Mouse (Mus musculus) midbrain, embryonic 14.5 days (tissue): Measurements from ENCODE around the gene Ttc36. TPM values are rescaled to one million over a fixed set of nuclear protein-coding genes. Genes with fewer than 3 reads are reported as not detected.

Source experiments
- ATAC-seq: fragments of 200-750 bp; cut with Nextera tagmentation; 2 replicates; pipeline ENCODE4 v1.8.0; 2017; ENCODE audit warnings: moderate number of reproducible peaks, moderate library complexity; ENCODE audit not compliant: low FRiP score, low TSS enrichment
- DNase-seq: peaks from one replicate; pipeline ENCODE4 v3.0.0-alpha.2; 2015
- H3K27ac ChIP-seq: fragments of 300-500 bp; sonication (generic); replicated peaks from 2 replicates; pipeline ENCODE4 v1.5.1; 2014; ENCODE audit warnings: mild to moderate bottlenecking, low read depth, low read length, moderate library complexity
- H3K27me3 ChIP-seq: fragments of 300-500 bp; sonication (generic); 2 replicates; pipeline ENCODE4 v1.6.1; 2014; ENCODE audit warnings: low read length, control low read depth, mixed read lengths; ENCODE audit not compliant: control insufficient read depth, insufficient read depth
- H3K36me3 ChIP-seq: fragments of 300-500 bp; sonication (generic); 2 replicates; pipeline ENCODE4 v1.6.1; 2014; ENCODE audit warnings: low read length, control low read depth; ENCODE audit not compliant: control insufficient read depth, insufficient read depth
- H3K4me1 ChIP-seq: fragments of 300-500 bp; sonication (generic); 2 replicates; pipeline ENCODE4 v1.6.1; 2014; ENCODE audit warnings: mild to moderate bottlenecking, antibody characterized with exemption, low read length, control low read depth; ENCODE audit not compliant: control insufficient read depth, insufficient read depth
- H3K4me2 ChIP-seq: fragments of 300-500 bp; sonication (generic); 2 replicates; pipeline ENCODE4 v1.6.1; 2014; ENCODE audit warnings: mild to moderate bottlenecking, low read length, moderate library complexity
- H3K4me3 ChIP-seq: fragments of 300-500 bp; sonication (generic); replicated peaks from 2 replicates; pipeline ENCODE4 v1.5.1; 2014; ENCODE audit warnings: low read depth, low read length
- H3K9ac ChIP-seq: fragments of 300-500 bp; sonication (generic); replicated peaks from 2 replicates; pipeline ENCODE4 v1.6.1; 2014; ENCODE audit warnings: mild to moderate bottlenecking, low read length, moderate library complexity
- H3K9me3 ChIP-seq: fragments of 300-500 bp; sonication (generic); 2 replicates; pipeline ENCODE4 v1.6.1; 2016; ENCODE audit warnings: low read length, control low read depth, mixed read lengths; ENCODE audit not compliant: control insufficient read depth
- WGBS: fragments of 180-500 bp; shearing (Covaris S2); extraction: QIAGEN DNeasy Blood & Tissue Kit; methylation state at CpG from one replicate; pipeline ENCODE4 v1.1.7; 2014; 5-methylcytosine and 5-hydroxymethylcytosine counted together
- polyA plus RNA-seq: library from polyadenylated mRNA; unstranded; fragments of >200 nt; fragmentation: Nextera tagmentation; extraction: Ambion mirVana; gene quantifications from 2 replicates; pipeline ENCODE4 v1.2.1, GENCODE M21; 2014

Gene Ttc36
- polyA plus RNA-seq, 1 experiment from 2014 or later, result 0.41 TPM

DNA sequence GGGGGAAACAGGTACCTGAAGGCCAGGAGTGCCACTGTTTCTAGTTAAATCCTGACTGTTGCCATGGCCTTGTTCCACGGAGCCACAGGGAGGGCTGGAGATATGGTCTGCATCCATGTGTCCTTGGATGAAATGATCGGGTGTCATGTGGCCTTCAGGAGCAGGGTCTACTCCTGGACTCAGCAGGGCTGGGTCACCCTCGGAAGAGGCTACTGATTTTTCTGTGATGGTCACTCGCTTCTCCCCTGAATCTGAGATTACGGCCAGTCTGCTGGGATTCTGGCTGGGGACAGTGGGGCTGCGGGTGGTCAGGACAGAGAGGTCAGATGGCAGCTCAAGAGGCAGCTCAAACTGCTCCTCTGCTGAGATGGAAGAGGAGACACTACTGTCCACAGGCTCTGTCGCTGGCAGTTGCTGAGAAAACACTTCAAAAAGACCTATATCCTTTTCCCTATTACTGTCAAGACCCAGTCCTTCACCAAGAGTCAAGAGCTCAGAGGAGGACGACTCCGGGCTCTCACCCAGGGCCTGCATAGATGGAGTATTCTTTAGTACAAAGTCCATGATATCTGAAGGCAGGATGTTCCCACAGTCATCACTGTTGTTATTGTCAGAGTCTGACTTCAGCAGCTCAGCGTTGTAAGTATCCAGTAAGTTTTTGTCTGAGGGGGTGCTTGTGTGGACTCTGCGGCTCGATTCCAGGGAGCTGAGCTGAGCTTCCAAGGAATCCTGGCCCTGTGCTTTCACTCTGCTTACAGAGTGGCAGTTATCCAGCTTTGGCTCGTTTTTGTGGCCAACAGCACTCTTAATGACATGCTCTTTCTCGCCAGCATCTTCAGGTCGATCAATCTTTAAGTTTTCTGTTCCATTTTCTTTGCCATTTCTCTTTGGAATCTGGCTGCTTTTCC is 17.3 kb upstream of the Ttc36 start:
- no peaks in the 10 kb centered on the region for H3K27me3 ChIP-seq
- H3K27ac ChIP-seq, result no peak overlapping the region
- H3K4me3 ChIP-seq, result no peak overlapping the region
- H3K4me1 ChIP-seq, result no peaks in the 10 kb centered on the region
- no peak overlapping the region for H3K9ac ChIP-seq
- H3K9me3 ChIP-seq, result no peaks in the 10 kb centered on the region
- WGBS, result 92% methylated on average over 15 of the region's 15 CpGs
- ATAC-seq, result no peak
- H3K36me3 ChIP-seq, result peaks cover 100% of the 10 kb centered on the region
- DNase-seq, result no peak
- H3K4me2 ChIP-seq, result no peak overlapping the region

GRCm38 (mm10) chr9:44817522-44817921 is 14.7 kb upstream of the Ttc36 start:
- no peak overlapping the region for H3K4me3 ChIP-seq
- H3K27ac ChIP-seq, result no peak overlapping the region
- H3K4me1 ChIP-seq, result no peaks in the 10 kb centered on the region
- H3K4me2 ChIP-seq, result no peak overlapping the region
- no peaks in the 10 kb centered on the region for H3K27me3 ChIP-seq
- no peak overlapping the region for H3K9ac ChIP-seq
- H3K36me3 ChIP-seq, result peaks cover 100% of the 10 kb centered on the region
- DNase-seq, result no peak
- 90% methylated on average over 5 of the region's 5 CpGs for WGBS
- ATAC-seq, result no peak
- no peaks in the 10 kb centered on the region for H3K9me3 ChIP-seq

DNA sequence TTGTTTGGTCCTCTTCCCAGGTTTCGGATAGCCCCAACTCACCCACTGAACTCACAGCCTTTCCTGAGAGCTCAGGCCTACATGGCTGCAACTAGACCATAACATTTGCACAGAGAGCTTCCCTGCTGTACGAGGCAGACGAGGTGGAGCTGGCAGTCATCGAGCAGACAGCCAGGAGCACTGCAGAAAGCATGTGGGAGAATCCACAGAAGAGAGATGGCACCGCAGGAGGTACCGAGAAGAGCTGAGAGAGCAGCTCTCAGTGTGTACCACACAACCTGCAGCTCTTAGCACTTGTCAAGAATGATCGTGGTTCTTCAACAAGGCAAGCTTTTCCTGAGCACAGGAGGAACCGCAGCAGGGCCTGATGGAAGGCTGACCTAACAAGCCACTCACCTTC is 11.3 kb upstream of the Ttc36 start:
- H3K9ac ChIP-seq, result no peak overlapping the region
- no peak for ATAC-seq
- no peak overlapping the region for H3K4me3 ChIP-seq
- no peaks in the 10 kb centered on the region for H3K27me3 ChIP-seq
- peaks cover 100% of the 10 kb centered on the region for H3K36me3 ChIP-seq
- H3K4me2 ChIP-seq, result no peak overlapping the region
- no peaks in the 10 kb centered on the region for H3K9me3 ChIP-seq
- 96% methylated on average over 8 of the region's 8 CpGs for WGBS
- H3K4me1 ChIP-seq, result no peaks in the 10 kb centered on the region
- no peak overlapping the region for H3K27ac ChIP-seq
- no peak for DNase-seq

DNA sequence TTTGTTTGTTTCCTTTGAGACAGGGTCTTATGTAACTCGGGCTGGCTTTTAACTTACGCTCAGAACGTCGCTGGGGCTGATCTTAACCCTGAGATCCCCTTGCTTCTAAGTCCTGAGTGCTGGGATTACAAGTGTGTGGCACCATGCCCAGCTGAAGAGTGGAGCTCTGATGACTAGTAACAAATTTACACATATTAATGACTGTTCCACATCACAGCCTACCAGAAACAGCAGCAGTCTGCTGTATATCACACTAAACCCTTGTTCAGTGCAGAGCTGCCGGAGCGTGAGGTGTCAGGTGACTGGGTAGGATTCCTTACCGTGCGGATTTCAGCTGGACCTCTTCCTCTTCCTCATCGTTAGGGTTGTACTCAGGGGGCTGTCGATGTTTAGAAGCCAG is 7.4 kb upstream of the Ttc36 start:
- H3K27ac ChIP-seq, result no peak overlapping the region
- no peak overlapping the region for H3K9ac ChIP-seq
- no peak overlapping the region for H3K4me3 ChIP-seq
- peaks cover 99% of the 10 kb centered on the region for H3K36me3 ChIP-seq
- no peaks in the 10 kb centered on the region for H3K27me3 ChIP-seq
- DNase-seq (no peak), ATAC-seq (no peak)
- H3K4me1 ChIP-seq, result no peaks in the 10 kb centered on the region
- H3K9me3 ChIP-seq, result no peaks in the 10 kb centered on the region
- H3K4me2 ChIP-seq, result no peak overlapping the region
- 92% methylated on average over 10 of the region's 10 CpGs for WGBS

DNA sequence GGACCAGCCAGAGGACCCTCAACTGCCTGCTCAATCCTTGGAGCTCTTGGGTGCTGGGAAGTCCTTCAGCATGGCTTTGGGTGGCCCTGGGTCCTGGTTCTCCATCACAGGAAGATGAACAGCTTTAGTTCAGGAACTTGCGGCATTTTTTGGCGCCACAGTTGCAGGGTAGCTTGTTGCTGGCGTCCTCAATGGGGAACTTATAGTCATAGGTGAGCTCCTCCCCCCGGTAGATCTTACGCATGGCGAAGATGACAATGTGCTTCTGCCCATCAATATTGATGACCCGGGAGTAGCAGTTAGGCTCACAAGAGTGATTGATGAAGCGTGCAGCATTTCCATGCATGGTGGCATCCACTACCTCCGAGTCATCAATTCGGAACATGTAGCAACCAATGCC is 4.9 kb upstream of the Ttc36 start:
- H3K9me3 ChIP-seq, result no peaks in the 10 kb centered on the region

GRCm38 (mm10) chr9:44807141-44807540 is 4.3 kb upstream of the Ttc36 start:
- H3K4me2 ChIP-seq, result no peak overlapping the region
- no peaks in the 10 kb centered on the region for H3K9me3 ChIP-seq
- DNase-seq (no peak), ATAC-seq (no peak)
- no peaks in the 10 kb centered on the region for H3K4me1 ChIP-seq
- no peaks in the 10 kb centered on the region for H3K27me3 ChIP-seq
- peaks cover 85% of the 10 kb centered on the region for H3K36me3 ChIP-seq
- H3K4me3 ChIP-seq, result no peak overlapping the region
- no peak overlapping the region for H3K27ac ChIP-seq
- no peak overlapping the region for H3K9ac ChIP-seq
- 80% methylated on average over 5 of the region's 5 CpGs for WGBS

More for the DNA sequence above, 4.9 kb upstream of the Ttc36 start:
- no peak for ATAC-seq
- WGBS, result 94% methylated on average over 10 of the region's 10 CpGs
- DNase-seq, result no peak
- Histone ChIP-seq H3K4me2 (no peak overlapping the region), H3K4me1 (no peaks in the 10 kb centered on the region), H3K4me3 (no peak overlapping the region), H3K27me3 (no peaks in the 10 kb centered on the region), H3K27ac (no peak overlapping the region), H3K36me3 (peaks cover 88% of the 10 kb centered on the region), H3K9ac (no peak overlapping the region)

DNA sequence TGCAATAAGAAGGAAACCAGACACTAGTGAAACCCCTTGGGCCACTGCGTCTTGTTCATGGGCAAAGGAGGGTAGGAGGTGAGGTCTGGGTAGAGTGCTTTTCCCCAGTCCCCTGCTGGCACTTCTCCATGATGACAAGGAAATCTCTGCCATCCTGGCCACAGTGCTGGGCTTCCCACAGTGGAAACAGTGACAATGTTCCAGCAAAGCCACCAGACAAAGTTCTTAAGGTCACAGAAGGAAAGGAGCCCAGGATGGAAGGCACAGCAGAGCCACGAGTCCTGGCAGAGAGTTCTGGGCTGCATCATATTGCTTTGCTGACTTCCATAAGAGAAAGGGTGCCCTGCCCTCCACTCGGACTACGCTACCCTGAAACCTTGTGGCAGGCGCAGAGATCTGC is 2.7 kb upstream of the Ttc36 start:
- no peak for ATAC-seq

DNA sequence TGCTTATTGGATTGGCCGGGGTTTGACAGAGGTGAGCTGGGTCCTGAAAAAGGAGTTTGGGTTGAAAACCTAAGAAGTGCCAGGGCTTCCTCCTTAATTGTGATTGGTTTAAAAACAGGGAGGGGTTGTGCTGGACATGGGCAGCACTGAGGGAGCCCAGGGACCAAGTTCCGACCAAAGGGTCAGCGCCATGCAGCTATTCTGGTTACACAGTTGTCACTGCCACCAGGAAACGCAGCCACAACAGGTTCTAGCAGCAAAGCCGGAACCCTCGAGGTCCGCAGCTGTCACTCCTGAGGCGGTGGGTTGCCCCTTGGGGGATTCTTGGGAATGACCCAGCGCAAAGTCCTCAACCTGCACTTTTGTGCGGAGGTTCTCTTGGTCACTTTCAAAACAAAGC is 1.8 kb upstream of the Ttc36 start:
- peaks cover 4% of the 10 kb centered on the region; the same call in 1 of the 2 replicates for H3K4me1 ChIP-seq
- no peak overlapping the region for H3K4me2 ChIP-seq
- H3K9ac ChIP-seq, result no peak overlapping the region
- DNase-seq, result no peak
- no peak overlapping the region for H3K4me3 ChIP-seq
- no peak overlapping the region for H3K27ac ChIP-seq
- ATAC-seq, result no peak
- 93% methylated on average over 10 of the region's 10 CpGs for WGBS
- no peaks in the 10 kb centered on the region for H3K27me3 ChIP-seq
- peaks cover 60% of the 10 kb centered on the region for H3K36me3 ChIP-seq
- no peaks in the 10 kb centered on the region for H3K9me3 ChIP-seq

More for the DNA sequence above, 2.7 kb upstream of the Ttc36 start:
- H3K9ac ChIP-seq, result no peak overlapping the region
- H3K27ac ChIP-seq, result no peak overlapping the region
- no peak for DNase-seq
- H3K4me1 ChIP-seq, result no peaks in the 10 kb centered on the region
- no peak overlapping the region for H3K4me2 ChIP-seq
- H3K9me3 ChIP-seq, result no peaks in the 10 kb centered on the region
- no peak overlapping the region for H3K4me3 ChIP-seq
- 95% methylated on average over 5 of the region's 5 CpGs for WGBS
- H3K36me3 ChIP-seq, result peaks cover 69% of the 10 kb centered on the region
- H3K27me3 ChIP-seq, result no peaks in the 10 kb centered on the region

DNA sequence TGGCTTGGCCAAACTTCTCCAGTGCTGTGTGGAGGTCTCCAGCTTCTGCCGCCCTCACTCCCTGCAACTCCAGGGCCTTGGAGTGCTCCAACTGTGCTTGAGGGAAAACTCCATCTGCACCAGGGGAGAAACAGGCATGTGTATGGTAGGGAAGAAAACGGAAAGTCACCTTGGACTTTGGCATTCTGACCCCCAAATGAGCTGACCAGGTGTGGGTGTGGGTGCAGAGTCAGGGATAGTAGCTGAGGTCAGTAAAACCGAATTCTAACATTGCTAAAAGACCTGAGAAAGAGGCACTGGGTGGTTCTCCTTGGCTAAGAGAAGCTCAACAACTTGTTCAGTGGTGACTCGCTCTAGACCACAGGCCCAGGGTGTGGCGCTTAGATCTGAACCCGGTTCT is 1.2 kb downstream of the Ttc36 start:
- Histone ChIP-seq H3K9me3 (no peaks in the 10 kb centered on the region), H3K4me2 (no peak overlapping the region), H3K9ac (no peak overlapping the region), H3K4me1 (peaks cover 5% of the 10 kb centered on the region; the same call in 1 of the 2 replicates), H3K36me3 (peaks cover 30% of the 10 kb centered on the region), H3K27ac (no peak overlapping the region), H3K4me3 (no peak overlapping the region), H3K27me3 (0 out of 2 replicates have a peak, but pooled peaks cover 5% of the 10 kb centered on the region)
- DNase-seq (no peak), ATAC-seq (no peak)
- 81% methylated on average over 6 of the region's 6 CpGs for whole genome bisulfite sequencing
